Mouse (Mus musculus) adrenal gland, adult 18-20 months (tissue): ENCODE measurements around the gene Cdk14. TPM values are rescaled to one million over a fixed set of nuclear protein-coding genes. Genes with fewer than 3 reads are reported as not detected.
"Not testable (repeated sequence)": the region's sequence is repeated elsewhere in the genome, so short reads cannot be mapped to it uniquely, and the experiment has no call there.

Experiments
- DNase-seq, 2 experiments: peaks; one replicate each; pipeline ENCODE4 v3.0.0; 2021 to 2022; ENCODE audit warnings: low spot score in 2 of 2
- total RNA-seq, 2 experiments: library from RNA; stranded (reverse); gene quantifications; 1 replicate in 1 of 2; 2 replicates in 1 of 2; pipeline ENCODE4 v1.2.3; 2021

The Cdk14 gene
- total RNA-seq, 2 experiments from 2014 or later = 8.7 to 15.9 TPM

DNA sequence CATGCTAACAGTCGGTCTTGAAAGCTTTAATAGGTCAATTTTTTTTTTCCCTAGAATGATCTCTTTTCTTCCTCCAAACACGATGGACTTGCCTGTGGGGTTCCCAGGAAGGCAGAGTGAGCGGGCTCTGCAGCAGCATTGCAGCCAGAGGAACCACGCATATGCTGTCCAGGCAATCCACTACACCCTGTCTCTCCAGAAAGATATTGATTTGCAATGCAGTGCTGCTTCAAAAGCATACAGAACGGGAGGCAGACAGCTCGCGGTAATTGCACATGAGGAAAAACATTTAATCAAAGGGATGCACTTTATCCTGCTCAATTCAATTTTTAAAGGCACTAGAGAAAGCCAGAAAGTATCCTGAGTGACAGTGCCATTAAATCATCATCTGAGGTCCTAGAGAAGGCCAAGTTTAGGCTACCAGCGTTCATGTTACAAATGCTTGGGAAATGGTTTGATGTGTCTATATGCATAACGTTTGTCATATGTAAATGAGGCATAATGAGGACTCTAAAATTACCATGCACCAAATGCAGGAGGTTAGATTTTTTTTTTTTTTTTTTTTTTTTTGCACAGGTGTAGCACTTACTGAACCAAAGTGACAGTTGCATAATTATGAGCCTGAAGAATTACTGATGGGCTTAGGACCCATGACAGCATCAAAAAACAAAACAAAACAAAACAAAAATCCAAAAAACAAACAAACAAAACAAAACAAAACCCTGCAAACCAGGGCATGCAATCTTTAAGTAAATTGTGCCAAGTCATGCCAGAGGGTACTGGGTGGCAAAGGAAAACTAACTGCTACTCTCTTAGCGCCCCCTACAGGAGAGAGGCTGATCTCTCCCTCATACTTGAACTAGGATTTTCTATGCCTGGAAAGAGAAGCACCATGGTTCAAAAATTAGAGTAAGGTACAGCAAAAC is 154.0 kb downstream of the Cdk14 start:
- peak; percentile 35 to 36 for DNase-seq

DNA sequence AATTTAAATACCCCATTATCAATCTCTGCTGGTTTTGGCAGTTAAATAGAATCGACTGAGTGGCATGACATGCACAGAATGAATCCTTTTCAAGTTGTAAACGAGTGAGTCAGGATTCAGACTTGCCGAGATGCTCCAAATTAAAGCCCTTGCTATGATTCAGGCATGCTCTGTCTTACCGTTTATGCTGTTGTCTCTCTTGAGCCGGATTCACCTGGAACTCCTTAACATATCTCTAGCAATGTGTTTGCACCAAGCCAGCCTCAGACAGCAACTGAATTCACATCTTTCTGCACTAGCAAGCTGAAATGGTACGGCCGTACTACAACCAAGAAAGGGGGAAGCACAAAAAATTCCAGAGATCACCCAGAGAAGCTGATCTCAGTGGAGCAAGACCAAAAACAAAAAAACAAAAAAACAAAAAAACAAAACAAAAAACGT is 154.7 kb downstream of the Cdk14 start:
- peak in 1 of 2 experiments; percentile 5 for DNase-seq

DNA sequence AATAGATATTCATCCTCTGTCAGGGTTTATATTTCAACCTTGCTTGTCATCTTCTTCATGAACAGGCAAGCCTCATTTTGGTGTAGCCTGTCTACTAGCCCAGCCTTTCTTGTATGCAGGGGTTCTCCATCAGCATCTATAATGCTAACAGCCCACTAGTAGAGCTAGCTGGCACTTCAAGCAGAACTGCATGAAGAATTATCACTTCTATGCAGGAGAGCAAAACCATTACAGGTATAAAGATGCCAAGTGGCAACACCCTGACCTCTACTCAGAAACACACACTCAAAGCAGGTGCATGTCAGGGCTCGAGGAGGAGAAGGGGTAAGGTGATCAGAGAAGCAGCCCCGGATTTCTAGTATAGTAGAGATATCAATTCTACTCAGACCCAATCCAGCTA is 155.4 kb downstream of the Cdk14 start:
- DNase-seq = no peak

DNA sequence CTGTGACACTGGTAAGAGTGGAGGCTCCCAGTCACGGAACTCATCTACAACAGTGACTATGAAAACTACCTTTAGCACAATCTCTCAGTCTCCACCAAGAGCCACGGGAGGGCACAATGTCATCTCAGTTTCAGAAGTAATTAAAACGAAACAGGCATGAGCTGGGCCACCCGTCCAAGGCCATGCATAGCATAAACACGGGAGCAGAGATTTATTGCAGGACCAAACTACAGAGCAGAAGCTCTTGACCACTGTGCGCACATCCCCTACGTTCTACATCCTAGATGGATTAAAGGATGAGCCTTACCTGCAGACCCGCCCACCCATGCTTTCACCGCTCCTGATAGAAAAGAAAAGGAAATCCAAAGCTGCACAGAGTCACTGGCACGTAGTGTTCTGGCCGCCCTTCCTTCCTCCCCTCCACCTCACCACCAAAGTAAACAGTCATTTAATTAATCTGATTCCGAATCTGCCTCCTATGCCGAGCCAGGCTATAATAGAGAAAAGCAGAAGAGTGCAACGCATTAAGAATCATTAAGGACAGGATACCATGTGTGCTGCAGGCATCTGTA is 158.3 kb downstream of the Cdk14 start:
- DNase-seq = no peak

DNA sequence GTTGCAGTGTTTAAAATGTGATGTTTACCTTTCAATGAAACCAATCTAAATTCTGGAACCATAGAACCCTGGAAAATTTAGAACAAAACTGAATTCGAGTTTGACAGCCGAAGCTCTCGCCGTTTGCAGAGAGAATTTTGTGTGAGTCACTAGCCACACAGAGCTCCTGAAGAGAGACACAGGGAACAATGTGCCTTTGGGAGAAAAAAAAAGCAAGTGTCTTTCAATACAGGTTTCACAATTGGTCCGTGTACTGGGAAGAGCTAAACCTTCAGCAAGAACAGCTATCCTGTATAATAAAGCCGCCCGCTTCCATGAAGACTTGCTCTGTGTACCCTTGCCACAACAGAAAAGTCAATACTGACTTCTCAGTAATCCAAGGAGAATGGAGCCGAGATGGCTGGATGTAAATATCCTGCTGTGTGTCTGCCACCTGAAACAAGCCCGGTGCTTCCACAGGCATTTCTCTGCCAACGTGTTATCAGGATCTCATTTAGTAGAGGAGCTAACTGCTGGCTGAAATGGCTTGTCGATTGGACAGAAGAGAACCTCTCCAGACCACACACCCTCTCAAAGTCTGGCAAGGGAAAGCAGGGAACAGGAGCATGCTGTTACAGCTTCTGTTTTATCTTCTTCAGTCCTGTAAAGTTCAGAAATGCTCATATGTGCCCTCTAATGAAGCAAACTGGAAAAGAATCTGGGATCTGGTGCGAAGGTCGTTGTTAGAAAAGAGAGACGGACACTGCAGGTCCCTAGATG is 159.0 kb downstream of the Cdk14 start:
- DNase-seq = no peak

DNA sequence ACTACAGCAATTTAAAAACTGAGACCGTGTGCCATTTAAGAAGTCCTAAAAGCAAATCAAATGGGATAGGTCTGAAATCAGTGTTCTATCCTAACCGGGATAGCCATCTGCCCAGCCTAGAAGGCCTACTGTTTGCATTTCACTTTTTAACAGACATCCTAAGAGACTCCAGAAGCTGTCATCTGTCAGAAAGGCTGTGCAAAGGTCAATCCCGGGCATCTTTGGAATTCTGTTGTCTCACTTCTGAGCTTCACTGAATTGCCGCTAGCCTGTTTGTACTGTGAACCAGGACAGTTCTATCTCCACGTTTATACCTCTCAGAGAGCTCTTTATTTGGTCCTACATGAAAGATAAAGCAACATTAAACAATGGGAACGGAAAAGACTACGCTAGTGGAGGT is 159.8 kb downstream of the Cdk14 start:
- no peak for DNase-seq

DNA sequence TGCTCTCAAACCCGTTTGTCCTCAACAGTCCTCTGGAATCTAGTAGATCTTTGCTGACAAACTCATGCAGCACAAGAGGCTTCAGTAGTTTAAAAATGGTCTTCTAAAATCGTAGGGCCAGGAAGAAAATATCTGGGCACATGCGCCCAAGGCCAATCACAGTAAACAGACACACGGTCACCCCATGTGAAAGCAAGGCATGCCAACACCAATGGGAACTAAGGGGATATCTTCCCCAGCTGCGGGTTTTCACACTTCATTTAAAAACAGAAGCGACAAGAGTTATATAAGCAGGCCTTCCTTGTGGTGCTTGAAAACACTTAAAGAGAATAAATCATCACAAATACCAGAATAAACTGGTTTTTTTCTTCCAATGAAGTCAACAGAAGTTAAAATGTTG is 165.7 kb downstream of the Cdk14 start:
- no peak for DNase-seq

DNA sequence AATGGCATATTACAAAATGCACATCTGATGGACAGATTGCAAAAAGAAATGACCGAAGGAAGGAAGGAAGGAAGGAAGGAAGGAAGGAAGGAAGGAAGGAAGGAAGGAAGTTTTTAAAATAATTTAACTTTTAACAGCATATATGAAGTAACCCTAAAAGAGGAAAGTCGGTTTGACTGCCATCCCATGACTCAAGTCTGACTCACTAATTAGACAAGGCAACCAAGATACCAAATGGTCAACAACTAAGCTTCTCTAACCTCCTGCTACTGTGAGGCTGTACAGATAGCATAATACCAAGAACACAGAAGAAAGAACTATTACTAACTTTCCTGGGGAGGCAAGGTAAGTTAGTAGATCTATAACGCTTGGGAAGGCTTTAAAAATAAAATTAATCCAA is 166.9 kb downstream of the Cdk14 start:
- no peak for DNase-seq

DNA sequence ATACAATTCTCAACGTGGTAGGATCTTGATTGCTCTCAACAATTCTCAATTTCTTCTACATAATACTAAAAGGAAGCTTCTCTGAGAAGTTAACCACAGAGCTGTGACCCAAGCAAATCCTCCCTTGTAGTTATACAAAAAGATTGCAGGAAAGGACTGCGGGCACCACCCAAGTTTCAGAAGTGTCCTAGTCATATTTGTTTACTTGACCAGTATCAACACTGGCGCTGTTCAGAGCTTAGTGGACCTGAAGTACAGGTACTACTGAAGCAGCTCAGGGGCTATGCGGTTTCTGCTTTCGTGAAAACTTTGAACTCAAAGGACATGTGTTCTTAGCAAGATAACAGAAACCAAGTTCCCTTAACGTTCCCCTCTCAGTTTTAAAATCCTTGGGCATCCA is 172.4 kb downstream of the Cdk14 start:
- DNase-seq = no peak

DNA sequence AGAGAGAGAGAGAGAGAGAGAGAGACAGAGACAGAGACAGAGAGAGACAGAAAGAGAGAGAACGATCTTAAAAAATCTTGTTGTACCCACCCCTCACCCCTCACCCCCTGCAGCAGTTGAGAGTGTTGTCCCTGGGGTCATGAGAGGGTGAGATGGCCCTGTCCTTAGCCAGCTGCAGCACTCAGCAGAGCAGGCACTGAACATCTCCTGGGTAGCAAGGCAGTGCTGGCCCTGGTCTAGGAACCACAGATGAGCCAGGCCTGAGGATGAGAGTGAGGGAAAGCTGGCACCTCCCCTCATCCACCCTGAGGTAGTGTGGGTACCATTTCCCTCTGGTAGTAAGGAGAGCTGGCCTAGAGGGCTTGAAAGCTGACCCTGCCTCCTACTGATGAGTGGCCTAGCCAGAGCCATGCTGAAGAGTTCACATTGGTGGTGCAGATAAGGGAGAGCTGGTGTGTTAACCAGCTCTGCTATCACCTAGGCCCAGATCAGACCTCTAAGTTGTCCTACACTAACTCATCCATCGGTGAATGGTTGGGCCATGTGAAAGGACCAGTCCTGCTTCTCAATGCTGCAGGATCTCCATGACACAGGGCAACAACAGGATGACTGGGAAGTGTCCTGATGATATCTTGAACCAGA is 173.5 kb downstream of the Cdk14 start:
- DNase-seq = no peak

DNA sequence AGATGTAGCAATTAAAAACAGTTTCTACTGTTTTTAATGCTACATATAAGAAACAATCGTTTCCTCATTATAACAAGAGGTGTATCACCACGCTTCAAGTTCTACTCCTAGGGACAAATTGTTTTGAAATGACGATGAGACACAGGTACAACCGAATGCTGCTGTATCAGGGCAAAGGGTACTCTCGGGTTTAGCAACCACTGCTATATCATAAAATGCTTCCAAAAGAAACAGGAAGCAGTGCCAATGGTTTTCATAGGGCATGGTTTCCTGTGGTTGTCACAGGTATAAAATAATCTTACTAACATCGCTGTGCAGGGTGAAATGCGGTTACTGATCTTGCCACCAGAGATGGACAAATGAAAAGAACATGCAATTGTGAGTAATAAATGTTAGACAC is 174.9 kb downstream of the Cdk14 start:
- no peak for DNase-seq

DNA sequence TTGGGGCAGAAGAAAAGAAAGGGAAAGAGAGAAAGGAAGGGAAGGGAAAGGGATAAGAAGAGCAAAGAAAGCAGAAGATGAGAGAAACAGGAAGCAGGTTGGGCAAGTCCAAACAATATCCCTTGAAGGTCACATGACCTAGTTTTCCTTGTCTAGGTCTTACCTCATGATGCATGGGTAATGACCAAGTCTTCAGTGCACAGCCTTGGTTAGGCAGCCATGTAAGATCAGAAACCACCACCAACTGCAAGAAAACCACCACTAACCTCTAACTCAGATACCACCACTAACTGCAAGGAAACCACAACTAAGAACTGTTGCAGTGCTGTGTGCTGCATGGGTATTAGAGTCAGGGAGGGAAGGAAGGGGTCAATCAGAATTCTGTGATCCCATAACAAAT is 176.5 kb downstream of the Cdk14 start:
- DNase-seq = no peak

DNA sequence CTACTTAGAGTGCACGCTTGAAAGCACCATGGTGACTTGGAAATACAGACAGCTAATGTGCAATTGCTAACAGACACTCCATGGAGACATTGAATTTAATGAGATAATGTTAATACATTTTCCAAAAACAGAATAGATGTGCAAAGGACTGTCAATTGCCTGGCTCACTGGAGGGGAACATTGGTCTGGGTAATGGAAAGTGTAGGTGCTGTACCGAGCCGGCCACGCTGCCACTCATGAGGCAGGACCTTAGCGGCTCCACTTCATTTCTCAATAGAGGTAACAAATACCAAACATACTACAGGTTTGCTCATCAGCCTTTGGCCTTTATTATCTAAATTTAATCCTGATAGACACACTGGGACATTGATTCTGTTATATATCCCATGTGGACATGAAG is 177.4 kb downstream of the Cdk14 start:
- no peak for DNase-seq

DNA sequence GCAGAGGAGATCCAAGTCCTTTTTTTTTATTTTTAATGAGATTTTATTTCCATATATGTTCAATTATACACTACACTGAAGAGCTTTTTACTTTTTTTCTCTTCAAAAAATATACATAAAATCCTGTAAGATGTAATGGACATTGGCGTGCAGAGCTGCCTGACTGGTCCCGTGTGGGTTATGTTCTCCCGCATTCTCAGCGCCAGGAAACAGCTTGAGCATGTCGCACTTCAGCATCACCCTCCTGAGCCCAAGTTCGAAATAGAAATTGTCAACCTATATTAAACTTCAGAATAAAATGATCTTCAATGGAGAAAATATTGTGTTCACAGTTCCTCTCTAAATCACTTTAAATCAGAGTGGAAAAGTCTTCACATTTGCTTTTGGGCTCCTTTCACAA is 179.0 kb downstream of the Cdk14 start:
- no peak for DNase-seq

DNA sequence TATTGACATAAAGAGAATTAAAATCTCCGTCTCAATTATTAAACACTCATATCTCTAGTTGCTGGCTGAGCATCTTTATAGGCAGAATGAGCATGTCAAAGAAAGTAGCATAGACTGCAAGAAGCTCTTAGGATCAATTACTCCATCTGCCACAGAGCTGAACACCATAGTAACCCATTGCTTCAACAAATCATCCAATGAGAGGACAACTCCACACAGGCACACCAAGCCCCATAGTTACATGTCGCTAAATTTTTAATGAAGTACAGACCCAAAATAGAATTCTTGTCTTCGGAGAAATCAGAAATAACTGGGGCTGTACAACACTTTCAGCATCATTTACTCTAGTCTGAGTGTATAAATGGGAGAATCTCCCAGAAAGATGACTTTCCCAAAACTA is 180.0 kb downstream of the Cdk14 start:
- DNase-seq = no peak

DNA sequence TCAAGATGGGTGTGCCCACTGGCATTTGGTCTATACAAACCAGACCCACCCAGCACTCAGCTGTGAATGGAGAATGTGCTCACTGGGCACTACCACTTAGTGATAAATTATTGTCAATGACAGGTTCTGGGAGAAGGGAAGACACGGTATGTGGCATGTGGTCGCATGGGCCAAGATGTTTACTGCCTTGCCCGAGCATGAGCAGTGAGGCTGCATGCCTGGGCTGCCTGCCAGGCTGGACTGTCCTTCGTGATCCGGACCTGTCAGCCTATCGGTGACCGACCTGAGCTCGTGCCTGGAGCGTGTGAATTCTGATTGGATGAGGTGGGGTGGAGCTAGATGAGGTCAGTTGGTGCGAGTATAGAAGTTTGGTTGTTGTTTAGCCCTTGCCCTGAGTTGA is 185.2 kb downstream of the Cdk14 start:
- not testable (repeated sequence) for DNase-seq

DNA sequence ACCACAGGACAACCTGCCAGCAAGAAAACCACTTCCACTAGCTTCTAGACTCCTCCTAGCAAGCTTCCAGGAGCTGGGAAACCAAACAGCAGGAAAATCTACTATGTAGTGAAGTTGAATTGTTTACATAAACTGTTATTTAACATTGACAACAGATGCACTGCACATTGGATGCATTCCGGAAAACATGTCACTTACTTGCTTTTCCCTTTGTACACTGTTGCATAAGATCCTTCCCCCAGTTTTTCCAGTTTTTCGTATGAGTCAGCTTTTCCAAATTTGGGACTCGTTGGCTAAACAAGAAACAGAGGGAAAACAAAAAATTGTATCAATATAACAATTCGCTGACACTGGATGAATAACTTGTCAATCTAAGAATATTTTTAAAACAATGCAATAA is 193.1 kb downstream of the Cdk14 start:
- no peak for DNase-seq

DNA sequence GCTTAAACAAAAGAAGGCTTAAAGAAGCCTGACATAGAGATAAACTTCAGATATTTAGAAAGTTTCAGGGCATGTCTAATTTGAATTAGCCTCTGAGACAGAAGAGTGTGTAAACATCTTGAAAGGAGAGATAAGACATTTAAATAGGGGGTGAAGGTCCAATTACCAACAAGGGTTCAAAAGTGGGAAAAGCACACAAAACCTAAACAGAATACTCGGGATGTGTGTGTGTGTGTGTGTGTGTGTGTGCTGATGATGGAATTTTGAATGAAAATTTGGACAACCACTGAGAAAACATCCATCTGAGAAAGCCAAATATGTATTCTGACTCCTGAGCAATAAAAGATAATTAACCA is 208.4 kb downstream of the Cdk14 start:
- DNase-seq = no peak

DNA sequence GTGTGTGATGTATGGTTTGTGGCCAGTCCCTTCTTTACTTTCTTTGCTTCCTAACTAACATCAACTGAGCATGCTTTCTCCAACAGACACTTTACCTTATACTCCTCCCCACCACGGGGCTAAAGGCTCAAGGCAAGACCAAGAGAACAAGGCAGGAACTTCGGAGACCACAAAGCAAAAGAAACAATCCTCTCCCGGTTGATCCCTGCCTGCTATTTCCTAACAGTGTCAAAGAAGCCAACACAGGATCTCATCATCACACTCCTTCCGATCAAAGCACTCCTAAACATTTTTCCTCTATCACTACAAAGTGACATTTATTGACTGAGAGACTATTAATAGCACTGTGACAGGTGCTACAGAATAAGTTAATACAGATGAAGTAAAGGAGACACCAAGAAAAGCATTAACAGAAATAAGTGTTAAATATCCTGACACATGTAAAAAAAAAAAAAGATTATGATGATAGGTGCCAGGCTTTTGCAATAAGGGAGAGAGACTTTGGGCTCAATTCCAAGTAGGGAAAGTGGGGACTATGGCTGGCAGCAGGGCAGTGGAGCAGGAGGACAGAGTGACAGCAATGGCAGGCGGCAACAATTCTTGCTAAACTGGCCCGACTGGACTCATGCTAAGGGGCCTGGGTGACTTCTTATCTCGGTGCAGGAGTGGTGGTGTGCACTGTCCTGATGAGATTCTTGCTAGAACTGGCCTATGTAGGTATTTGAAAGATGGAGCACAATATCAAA is 208.9 kb downstream of the Cdk14 start:
- DNase-seq = no peak

DNA sequence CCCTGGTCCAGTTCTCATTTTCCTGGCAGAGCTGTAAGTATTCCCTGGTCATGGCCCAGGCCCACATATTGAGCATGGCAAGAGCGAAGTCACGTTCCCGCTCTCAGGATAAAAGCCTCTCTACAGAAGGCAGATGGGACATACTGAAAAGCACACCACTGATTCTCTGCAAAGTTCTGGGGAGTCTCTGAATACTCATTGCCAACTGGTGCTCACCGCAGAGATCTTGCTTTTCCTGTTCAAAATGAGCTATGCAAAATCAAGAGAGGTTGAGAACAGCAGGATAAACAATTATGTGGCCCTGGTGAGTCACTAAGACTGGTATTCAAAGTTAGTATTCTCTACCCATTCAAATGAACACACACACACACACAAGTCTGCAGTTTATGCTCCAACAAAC is 212.1 kb downstream of the Cdk14 start:
- DNase-seq = no peak

DNA sequence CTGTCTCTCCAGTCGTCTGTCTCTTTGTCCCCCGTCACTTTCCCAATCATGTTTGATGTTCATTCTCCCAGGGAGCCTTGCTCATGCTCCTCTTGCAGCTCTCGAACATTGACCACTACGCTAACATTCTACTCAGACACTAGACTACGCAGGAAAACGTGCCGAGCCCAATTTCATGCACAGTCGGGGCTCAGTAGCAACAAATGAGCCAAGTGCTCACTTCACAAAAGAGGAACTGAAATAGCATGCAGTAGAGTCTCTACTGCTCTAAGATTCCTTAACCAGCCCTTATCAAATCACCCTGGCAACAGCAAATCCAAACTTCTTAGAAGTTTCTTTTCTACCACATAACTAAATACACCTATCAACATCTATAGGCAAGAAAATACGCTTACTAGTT is 214.1 kb downstream of the Cdk14 start:
- DNase-seq = no peak
